In genomic region chr3:57573898-57574570, GRCm38 (mm10) we compare ENCODE assay signal across 8 mouse cellular contexts. TPM values are rescaled to one million over a fixed set of nuclear protein-coding genes. Genes with fewer than 3 reads are reported as not detected.
DNase-seq lines count a peak whose midpoint lies in the region; ATAC-seq and TF ChIP-seq lines count a peak whose summit lies in the region.

No protein-coding gene starts in this region.

- H3K27me3 ChIP-seq in kidney, embryonic 16.5 days (ENCODE audit: insufficient read depth, low read length), result no peaks in the 10 kb centered on the region
- H3K27me3 ChIP-seq in embryonic facial prominence, embryonic 15.5 days, result no peaks in the 10 kb centered on the region
- H3K27me3 ChIP-seq in limb, embryonic 10.5 days (ENCODE audit: low read depth, poor library complexity, severe bottlenecking), result no peaks in the 10 kb centered on the region

- no peak for ATAC-seq in kidney, embryonic 16.5 days (ENCODE audit: low FRiP score, low TSS enrichment)
- ATAC-seq in embryonic facial prominence, embryonic 15.5 days (ENCODE audit: insufficient number of reproducible peaks, low FRiP score, low TSS enrichment, low read depth), result no peak

- TF ChIP-seq CTCF in olfactory bulb, adult 2 months (IDR thresholded peaks at IDR 0.05; ENCODE audit: insufficient read depth, low read depth, low read length), result no peak

- peak overlapping the region; percentile 77 for H3K4me2 ChIP-seq in kidney, embryonic 16.5 days (replicated peaks; ENCODE audit: low read depth, low read length)
- H3K4me2 ChIP-seq in embryonic facial prominence, embryonic 15.5 days (replicated peaks), result peak overlapping the region; percentile 78

- 0 out of 2 replicates have a peak overlapping the region, but pooled peaks have one; percentile 56 for H3K27ac ChIP-seq in kidney, embryonic 16.5 days (ENCODE audit: low read length)
- H3K27ac ChIP-seq in embryonic facial prominence, embryonic 15.5 days (replicated peaks), result peak overlapping the region; percentile 95
- H3K27ac ChIP-seq in limb, embryonic 10.5 days, result peak overlapping the region; percentile 92
- no peak overlapping the region for H3K27ac ChIP-seq in olfactory bulb, adult 2 months (ENCODE audit: insufficient read depth, low read depth, low read length)

- TF ChIP-seq POLR2A in olfactory bulb, adult 2 months (IDR thresholded peaks at IDR 0.05; ENCODE audit: insufficient read depth, low read depth, low read length), result no peak

- WGBS in kidney, embryonic 16.5 days, result 30% methylated on average over 14 of the region's 14 CpGs
- WGBS in embryonic facial prominence, embryonic 15.5 days, result 25% methylated on average over 14 of the region's 14 CpGs
- WGBS in limb, embryonic 10.5 days, result 51% methylated on average over 14 of the region's 14 CpGs
- 73% methylated on average over 14 of the region's 14 CpGs for WGBS in olfactory bulb, adult 2 months

- peak overlapping the region; percentile 89 for H3K9ac ChIP-seq in kidney, embryonic 16.5 days (replicated peaks; ENCODE audit: low read length)
- peak overlapping the region; percentile 88 for H3K9ac ChIP-seq in embryonic facial prominence, embryonic 15.5 days

- no peak for DNase-seq in kidney, postnatal 10 days
- DNase-seq in limb, embryonic 10.5 days (ENCODE audit: low spot score), result peak; percentile 36
- no peak for DNase-seq in thymus, postnatal 25 days
- DNase-seq in right cerebral cortex, postnatal 14 days, result no peak
- no peak for DNase-seq in urinary bladder, postnatal 36 days (ENCODE audit: low spot score in 2 of 2)

- peaks cover 13% of the 10 kb centered on the region for H3K36me3 ChIP-seq in kidney, embryonic 16.5 days (ENCODE audit: insufficient read depth, low read length)
- H3K36me3 ChIP-seq in embryonic facial prominence, embryonic 15.5 days, result peaks cover 17% of the 10 kb centered on the region
- H3K36me3 ChIP-seq in limb, embryonic 10.5 days, result peaks cover 14% of the 10 kb centered on the region

- 0 out of 2 replicates have a peak, but pooled peaks cover 4% of the 10 kb centered on the region for H3K9me3 ChIP-seq in kidney, embryonic 16.5 days (ENCODE audit: low read length)
- no peaks in the 10 kb centered on the region for H3K9me3 ChIP-seq in embryonic facial prominence, embryonic 15.5 days (replicated peaks)
- no peaks in the 10 kb centered on the region for H3K9me3 ChIP-seq in limb, embryonic 10.5 days (replicated peaks)

- peak overlapping the region; percentile 86 for H3K4me3 ChIP-seq in kidney, embryonic 16.5 days (ENCODE audit: low read length)
- peak overlapping the region; percentile 89 for H3K4me3 ChIP-seq in embryonic facial prominence, embryonic 15.5 days (replicated peaks)
- peak overlapping the region; percentile 86 for H3K4me3 ChIP-seq in limb, embryonic 10.5 days
- H3K4me3 ChIP-seq in olfactory bulb, adult 2 months (ENCODE audit: insufficient read depth, low read depth, low read length), result peak overlapping the region; percentile 21; the same call in 1 of the 2 replicates

- H3K4me1 ChIP-seq in kidney, embryonic 16.5 days (ENCODE audit: insufficient read depth, low read length), result peaks cover 32% of the 10 kb centered on the region
- peaks cover 29% of the 10 kb centered on the region for H3K4me1 ChIP-seq in embryonic facial prominence, embryonic 15.5 days
- H3K4me1 ChIP-seq in limb, embryonic 10.5 days, result peaks cover 28% of the 10 kb centered on the region
- H3K4me1 ChIP-seq in olfactory bulb, adult 2 months (ENCODE audit: control insufficient read depth, insufficient read depth, low read length), result peaks cover 12% of the 10 kb centered on the region

RNA-seq across cellular contexts. Expression of gene Wwtr1, which starts 1.7 kb away (rescaled TPM):
- polyA plus RNA-seq in kidney, embryonic 16.5 days (2015; fragmentation: Nextera tagmentation; extraction: Ambion mirVana), result 17.9 and 20.5 TPM in 2 replicates
- 32.1 and 37.2 TPM in 2 replicates for polyA plus RNA-seq in embryonic facial prominence, embryonic 15.5 days (2015; fragmentation: Nextera tagmentation; extraction: Ambion mirVana)
- 8.3 and 10.7 TPM in 2 replicates for polyA plus RNA-seq in limb, embryonic 10.5 days (2016; fragmentation: Nextera tagmentation; extraction: Ambion mirVana)
- not detected in 2 replicates for polyA plus RNA-seq in olfactory bulb, adult 2 months (2012; ENCODE audit: insufficient read depth, insufficient read length, low replicate concordance, missing spikeins)

Comparison
In these comparisons a context has a peak if more than half of its experiments do, and no peak if none do; other contexts are left out.
1. H3K4me3 ChIP-seq: peak in every context shown above with its lines; median percentile 89 in embryonic facial prominence, embryonic 15.5 days; 86 in kidney, embryonic 16.5 days; 86 in limb, embryonic 10.5 days; 21 in olfactory bulb, adult 2 months.